Comparison of ENCODE assay signal across 14 mouse cellular contexts in genomic region chr1:190481071-190481470, GRCm38 (mm10).
DNase-seq lines count a peak whose midpoint lies in the region.
"Had no signal": no experiment of that assay in that cellular context is flagged by ENCODE, and none has a peak within 500 bp of the region (broad histone marks: within the 10 kb centered on the region; RNA-seq: fewer than 3 reads in every experiment).

No protein-coding gene starts in this region.

- intact Hi-C loops in heart, postnatal 36 days (cut with DNase I) = no loop called here

- peak; percentile 13 for DNase-seq in adrenal gland, postnatal 14 days
- DNase-seq in adrenal gland, adult 18-20 months (ENCODE audit: low spot score in 2 of 2) = no peak
- peak; percentile 56 for DNase-seq in ES-CJ7 (ENCODE audit: low read depth, low spot score)
- peak; percentile 79 for DNase-seq in R1 (ENCODE audit: low read depth, low spot score)
- DNase-seq in ovary, adult 18-20 months (ENCODE audit: low spot score) = no peak
- no peak for DNase-seq in heart, postnatal 36 days
- DNase-seq: adrenal gland, adult 8-10 months; adrenal gland, postnatal 25 days; cerebellum, adult 11-12 months; cerebellum, adult 2 months; cerebellum, adult 9-10 months; cerebellum, postnatal 10 days; cerebellum, postnatal 25 days; forebrain, postnatal 0 days had no signal

Comparison
In these comparisons a context has a peak if more than half of its experiments do, and no peak if none do; other contexts are left out.
1. DNase-seq: peak in adrenal gland, postnatal 14 days (single experiment), ES-CJ7 (single experiment) and R1 (single experiment); none in adrenal gland, adult 18-20 months (0 of 2), ovary, adult 18-20 months (single experiment) and heart, postnatal 36 days (0 of 2).